Mouse (Mus musculus): Measurements from ENCODE around the gene Arpc5. TPM values are rescaled to one million over a fixed set of nuclear protein-coding genes. Genes with fewer than 3 reads are reported as not detected.
"Not testable (repeated sequence)": the region's sequence is repeated elsewhere in the genome, so short reads cannot be mapped to it uniquely, and the experiment has no call there.

The Arpc5 gene
- total RNA-seq, 2 experiments from 2014 or later, result 9.4 to 11.5 TPM

- TF ChIP-seq CTCF (IDR thresholded peaks at IDR 0.05), result no peak
- intact Hi-C loops (cut with DNase I), result loop anchor here (5.0 kb wide), 2 partner anchors 72 to 127 kb away; no protein-coding TSS in a partner anchor
- peak; percentile 29 for DNase-seq
- H3K4me3 ChIP-seq, result peak overlapping the region; percentile 11; the same call in 1 of the 2 replicates
- H3K27ac ChIP-seq, result peak overlapping the region; percentile 38
Measured at GRCm38 (mm10) chr1:152749276-152749675, 17.1 kb upstream of the Arpc5 start.

GRCm38 (mm10) chr1:152750312-152750965 lies 15.9 kb upstream of the Arpc5 start, which contains the start of gene Apobec4:
Gene Apobec4, plus strand, starts transcription at chr1:152750551.
- peak within 1 kb of the TSS; percentile 38 for H3K27ac ChIP-seq

GRCm38 (mm10) chr1:152761791-152762190 lies 4.6 kb upstream of the Arpc5 start:
- no peak for TF ChIP-seq CTCF (IDR thresholded peaks at IDR 0.05)
- no peak for DNase-seq
- Histone ChIP-seq H3K4me3 (no peak overlapping the region), H3K27ac (no peak overlapping the region)
- intact Hi-C loops (cut with DNase I), result no loop called here

More at GRCm38 (mm10) chr1:152750312-152750965, 15.9 kb upstream of the Arpc5 start, which contains the start of gene Apobec4:
- no peak for DNase-seq
- peak within 1 kb of the TSS; percentile 11; the same call in 1 of the 2 replicates for H3K4me3 ChIP-seq
- intact Hi-C loops (cut with DNase I), result no loop called here
- no peak for TF ChIP-seq CTCF (IDR thresholded peaks at IDR 0.05)

GRCm38 (mm10) chr1:152766804-152767748 lies 734 bp downstream of the Arpc5 start:
- intact Hi-C loops (cut with DNase I), result loop anchor here (5.0 kb wide), 1 partner anchor 135 kb away; the partner anchor contains the start of gene Smg7
- H3K4me3 ChIP-seq, result peak overlapping the region; percentile 80
- H3K27ac ChIP-seq, result peak overlapping the region; percentile 94
- no peak for TF ChIP-seq CTCF (IDR thresholded peaks at IDR 0.05)
- DNase-seq, result no peak

- Histone ChIP-seq H3K4me3 (peak overlapping the region; percentile 80), H3K27ac (peak overlapping the region; percentile 94; the same call in 1 of the 2 replicates)
- intact Hi-C loops (cut with DNase I), result loop anchor here (5.0 kb wide), 1 partner anchor 134 kb away; the partner anchor contains the start of gene Smg7
- TF ChIP-seq CTCF (IDR thresholded peaks at IDR 0.05), result peak; percentile 87
- peak; percentile 80 for DNase-seq
Measured at GRCm38 (mm10) chr1:152767749-152768488, 1.6 kb downstream of the Arpc5 start.

- Histone ChIP-seq H3K4me3 (no peak overlapping the region), H3K27ac (no peak overlapping the region)
- TF ChIP-seq CTCF (IDR thresholded peaks at IDR 0.05), result no peak
- DNase-seq, result no peak
- intact Hi-C loops (cut with DNase I), result no loop called here
Measured at GRCm38 (mm10) chr1:152771016-152771415, 4.7 kb downstream of the Arpc5 start.

GRCm38 (mm10) chr1:152774601-152775000 lies 8.3 kb downstream of the Arpc5 start:
- H3K4me3 ChIP-seq; H3K27ac ChIP-seq; DNase-seq; intact Hi-C loops (cut with DNase I): not testable (repeated sequence)

GRCm38 (mm10) chr1:152779071-152779737 lies 12.9 kb downstream of the Arpc5 start:
- DNase-seq, result peak; percentile 88
- Histone ChIP-seq H3K27ac (no peak overlapping the region), H3K4me3 (peak overlapping the region; percentile 42)
- intact Hi-C loops (cut with DNase I), result no loop called here
- peak; percentile 92 for TF ChIP-seq CTCF (IDR thresholded peaks at IDR 0.05)

GRCm38 (mm10) chr1:152784620-152785019 lies 18.3 kb downstream of the Arpc5 start:
- intact Hi-C loops (cut with DNase I), result no loop called here
- no peak for DNase-seq
- Histone ChIP-seq H3K27ac (no peak overlapping the region), H3K4me3 (no peak overlapping the region)
- TF ChIP-seq CTCF (IDR thresholded peaks at IDR 0.05), result no peak

GRCm38 (mm10) chr1:152785446-152785845 lies 19.1 kb downstream of the Arpc5 start:
- H3K27ac ChIP-seq; H3K4me3 ChIP-seq; intact Hi-C loops (cut with DNase I); DNase-seq: not testable (repeated sequence)

- no peak for DNase-seq
- Histone ChIP-seq H3K27ac (no peak overlapping the region), H3K4me3 (no peak overlapping the region)
- no peak for TF ChIP-seq CTCF (IDR thresholded peaks at IDR 0.05)
- intact Hi-C loops (cut with DNase I), result no loop called here
Measured at GRCm38 (mm10) chr1:152786953-152787352, 20.6 kb downstream of the Arpc5 start.

All from gastrocnemius, adult 2 months (tissue).